In the genomic region with DNA sequence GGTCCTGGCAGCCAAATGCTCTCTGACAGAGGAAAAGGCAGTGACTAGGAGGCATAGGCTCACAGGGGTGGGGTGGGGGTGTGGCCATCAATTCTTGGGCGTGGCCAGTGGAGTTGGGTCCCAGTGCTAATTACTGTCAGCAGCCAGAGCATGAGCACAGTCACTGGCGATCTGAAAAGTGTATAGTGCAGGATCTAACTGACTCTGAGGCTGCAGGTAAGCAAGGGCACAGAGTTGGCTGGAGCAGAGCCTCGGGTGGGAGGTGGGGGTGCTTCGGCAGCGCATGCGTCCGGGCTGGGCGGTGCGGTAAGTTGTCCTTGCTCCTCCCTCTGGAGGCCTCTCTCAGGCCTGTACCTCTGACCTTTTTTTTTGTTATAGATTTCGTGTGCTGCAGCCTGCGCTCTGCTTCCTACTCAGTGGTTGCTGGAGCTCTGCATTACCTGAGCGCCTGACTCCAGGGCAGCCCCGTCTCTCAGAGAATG, we compare ENCODE assay signal across 7 mouse cellular contexts. TPM values are rescaled to one million over a fixed set of nuclear protein-coding genes. Genes with fewer than 3 reads are reported as not detected.
DNase-seq lines count a peak whose midpoint lies in the region; ATAC-seq lines count a peak whose summit lies in the region.

Cd59b (plus strand) TSS at position 146 of the 482 bp plus-strand sequence.

- peak; percentile 91 for ATAC-seq in hindbrain, embryonic 15.5 days (ENCODE audit: low FRiP score, low read depth)
- peak; percentile 97 for ATAC-seq in liver, embryonic 12.5 days

- no peaks in the 10 kb centered on the region for H3K36me3 ChIP-seq in hindbrain, embryonic 15.5 days
- peaks cover 9% of the 10 kb centered on the region for H3K36me3 ChIP-seq in liver, embryonic 12.5 days

- peaks cover 8% of the 10 kb centered on the region; the same call in 1 of the 2 replicates for H3K4me1 ChIP-seq in hindbrain, embryonic 15.5 days (replicated peaks)
- peaks cover 47% of the 10 kb centered on the region for H3K4me1 ChIP-seq in liver, embryonic 12.5 days

- H3K9me3 ChIP-seq in hindbrain, embryonic 15.5 days: no peaks in the 10 kb centered on the region
- H3K9me3 ChIP-seq in liver, embryonic 12.5 days (replicated peaks): no peaks in the 10 kb centered on the region; the same call in 1 of the 2 replicates

- DNase-seq in R1 (ENCODE audit: low read depth, low spot score): peak; percentile 80
- peak; percentile 45 for DNase-seq in cerebellum, adult 9-10 months
- DNase-seq in gastrocnemius, adult 18-20 months (ENCODE audit: low spot score): peak; percentile 48
- peak; percentile 7 to 24 for DNase-seq in natural killer cell, adult 2 months (ENCODE audit: low spot score in 2 of 2)
- peak; percentile 50 for DNase-seq in thymus, postnatal 14 days

- H3K4me2 ChIP-seq in hindbrain, embryonic 15.5 days: peak within 1 kb of the TSS; percentile 59
- peak within 1 kb of the TSS; percentile 77 for H3K4me2 ChIP-seq in liver, embryonic 12.5 days

- H3K9ac ChIP-seq in hindbrain, embryonic 15.5 days: peak within 1 kb of the TSS; percentile 8
- H3K9ac ChIP-seq in liver, embryonic 12.5 days: peak within 1 kb of the TSS; percentile 72

- H3K4me3 ChIP-seq in hindbrain, embryonic 15.5 days: peak within 1 kb of the TSS; percentile 35
- H3K4me3 ChIP-seq in liver, embryonic 12.5 days: peak within 1 kb of the TSS; percentile 60

- H3K27me3 ChIP-seq in hindbrain, embryonic 15.5 days: no peaks in the 10 kb centered on the region
- H3K27me3 ChIP-seq in liver, embryonic 12.5 days (replicated peaks): no peaks in the 10 kb centered on the region

- WGBS in hindbrain, embryonic 15.5 days: 5% methylated on average over 13 of the region's 13 CpGs
- WGBS in liver, embryonic 12.5 days (ENCODE audit: insufficient replicate concordance): 3% methylated on average over 10 of the region's 13 CpGs

- H3K27ac ChIP-seq in hindbrain, embryonic 15.5 days (replicated peaks): 0 out of 2 replicates have a peak within 1 kb of the TSS, but pooled peaks have one; percentile 42
- peak within 1 kb of the TSS; percentile 84 for H3K27ac ChIP-seq in liver, embryonic 12.5 days

RNA-seq across cellular contexts. Expression of gene Cd59b, which starts in this region (rescaled TPM):
- 1 to 10 TPM; 2.8 to 3.0 TPM for total RNA-seq in gastrocnemius, adult 18-20 months (2021)
- 2.3 and 3.5 TPM in 2 replicates for polyA plus RNA-seq in hindbrain, embryonic 15.5 days (2015; fragmentation: Nextera tagmentation; extraction: Ambion mirVana)
- 10.4 and 13.2 TPM in 2 replicates for polyA plus RNA-seq in liver, embryonic 12.5 days (2016; fragmentation: Nextera tagmentation; extraction: Ambion mirVana)

Comparison
In these comparisons a context has a peak if more than half of its experiments do, and no peak if none do; other contexts are left out.
1. Peak in every context shown above with its lines: DNase-seq, ATAC-seq, H3K4me3 ChIP-seq and H3K27ac ChIP-seq.
2. DNase-seq: peak in every context shown above with its lines; median percentile 80 in R1; 50 in thymus, postnatal 14 days; 48 in gastrocnemius, adult 18-20 months; 45 in cerebellum, adult 9-10 months; 16 in natural killer cell, adult 2 months.